Mouse (Mus musculus) neutrophil, adult 83 days (primary cell): Measurements from ENCODE around the gene Srgap2. TPM values are rescaled to one million over a fixed set of nuclear protein-coding genes. Genes with fewer than 3 reads are reported as not detected.

Experiments used
- total RNA-seq, 2 experiments: library from RNA; stranded (reverse); gene quantifications; one replicate each; pipeline ENCODE4 v1.2.4; 2023

The Srgap2 gene
- 10 to 100 TPM; 64.7 to 73.6 TPM for total RNA-seq

GRCm38 (mm10) chr1:131527281-131528080 is at the start of gene Srgap2, which contains the start of gene Fam72a:
Gene Srgap2 (minus strand): TSS chr1:131527352.
Gene Fam72a (plus strand): TSS chr1:131527903.

GRCm38 (mm10) chr1:131279456-131279776 is 247.7 kb downstream of the Srgap2 start, which contains the start of gene Ikbke:
Gene Ikbke (minus strand): TSS chr1:131279606.

GRCm38 (mm10) chr1:131245089-131245856 is 281.9 kb downstream of the Srgap2 start, which contains the start of gene Rassf5:
Gene Rassf5 (minus strand): TSS chr1:131245258.

Other genes starting within 250 kb of the Srgap2 start
- gene Ikbke, start 247.7 kb downstream of the Srgap2 start, total RNA-seq: 10 to 100 TPM; 56.7 to 57.8 TPM
- 1 to 10 TPM; 2.0 to 3.0 TPM for gene Fam72a, start 551 bp upstream of the Srgap2 start, total RNA-seq
- gene Avpr1b, start 71.9 kb upstream of the Srgap2 start, total RNA-seq: not detected
- 100 to 1,000 TPM; 147 to 206 TPM for gene Ctse, start 111.0 kb upstream of the Srgap2 start, total RNA-seq
- 1 to 10 TPM; 3.9 to 5.1 TPM for gene Rab7b, start 161.3 kb upstream of the Srgap2 start, total RNA-seq
- not detected for gene Slc26a9, start 216.7 kb upstream of the Srgap2 start, total RNA-seq